Mouse (Mus musculus) pancreas, adult 10 weeks (tissue): ENCODE data around the gene Dolpp1. TPM values are rescaled to one million over a fixed set of nuclear protein-coding genes. Genes with fewer than 3 reads are reported as not detected.

Source experiments
- polyA plus RNA-seq: library from polyadenylated mRNA; stranded (reverse); fragments of 350-450 nt; fragmentation: Illumina TruSeq; extraction: RNeasy Lipid Tissue Mini Kit (QIAGEN cat#74804); gene quantifications from one replicate; pipeline ENCODE4 v1.2.3, GENCODE M21; 2015; ENCODE audit warnings: low read depth, low replicate concordance; ENCODE audit not compliant: insufficient read depth

Dolpp1 gene
- 4.6 TPM for polyA plus RNA-seq

GRCm38 (mm10) chr2:30392114-30392576 lies at the start of gene Dolpp1:
TSS of gene Dolpp1 (plus strand) at chr2:30392254.

GRCm38 (mm10) chr2:30358533-30359531 lies 33.2 kb upstream of the Dolpp1 start, which contains the start of gene Sh3glb2:
TSS of gene Sh3glb2 (minus strand) at chr2:30359337.

GRCm38 (mm10) chr2:30363773-30364650 lies 28.0 kb upstream of the Dolpp1 start, which contains the start of gene Miga2:
TSS of gene Miga2 (plus strand) at chr2:30364233.

GRCm38 (mm10) chr2:30415157-30415935 lies 23.3 kb downstream of the Dolpp1 start, which contains the start of gene Crat:
TSS of gene Crat (minus strand) at chr2:30415813.

GRCm38 (mm10) chr2:30415936-30416648 lies 24.0 kb downstream of the Dolpp1 start, which contains the start of gene Ptpa:
TSS of gene Ptpa (plus strand) at chr2:30416039.

Other genes starting within 250 kb of the Dolpp1 start
- 8.6 TPM for gene Endog, start 220.8 kb upstream of the Dolpp1 start, polyA plus RNA-seq
- gene Spout1, start 213.8 kb upstream of the Dolpp1 start, polyA plus RNA-seq = 6.3 TPM
- 12.2 TPM for gene Kyat1, start 186.4 kb upstream of the Dolpp1 start, polyA plus RNA-seq
- 7.2 TPM for gene Lrrc8a, start 154.5 kb upstream of the Dolpp1 start, polyA plus RNA-seq
- 0.46 TPM for gene Gm28035, start 151.7 kb upstream of the Dolpp1 start, polyA plus RNA-seq
- gene Phyhd1, start 126.1 kb upstream of the Dolpp1 start, polyA plus RNA-seq = 10.5 TPM
- not detected for gene Gm28038, start 111.2 kb upstream of the Dolpp1 start, polyA plus RNA-seq
- gene Dolk, start 105.9 kb upstream of the Dolpp1 start, polyA plus RNA-seq = 2.7 TPM
- 4.0 TPM for gene Nup188, start 105.9 kb upstream of the Dolpp1 start, polyA plus RNA-seq
- gene Sh3glb2, start 32.9 kb upstream of the Dolpp1 start, polyA plus RNA-seq = 71.9 TPM
- gene Miga2, start 28.0 kb upstream of the Dolpp1 start, polyA plus RNA-seq = 3.9 TPM
- gene Crat, start 23.6 kb downstream of the Dolpp1 start, polyA plus RNA-seq = 12.1 TPM
- 27.1 TPM for gene Ptpa, start 23.8 kb downstream of the Dolpp1 start, polyA plus RNA-seq
- gene Ier5l, start 82.0 kb downstream of the Dolpp1 start, polyA plus RNA-seq = 1.6 TPM
- gene Cstad, start 202.8 kb downstream of the Dolpp1 start, polyA plus RNA-seq = not detected